Mouse (Mus musculus): ENCODE measurements around the gene Hvcn1. TPM values are rescaled to one million over a fixed set of nuclear protein-coding genes. Genes with fewer than 3 reads are reported as not detected.

Gene Hvcn1
- polyA plus RNA-seq, 1 experiment from 2014 or later, result 6.0 TPM

DNA sequence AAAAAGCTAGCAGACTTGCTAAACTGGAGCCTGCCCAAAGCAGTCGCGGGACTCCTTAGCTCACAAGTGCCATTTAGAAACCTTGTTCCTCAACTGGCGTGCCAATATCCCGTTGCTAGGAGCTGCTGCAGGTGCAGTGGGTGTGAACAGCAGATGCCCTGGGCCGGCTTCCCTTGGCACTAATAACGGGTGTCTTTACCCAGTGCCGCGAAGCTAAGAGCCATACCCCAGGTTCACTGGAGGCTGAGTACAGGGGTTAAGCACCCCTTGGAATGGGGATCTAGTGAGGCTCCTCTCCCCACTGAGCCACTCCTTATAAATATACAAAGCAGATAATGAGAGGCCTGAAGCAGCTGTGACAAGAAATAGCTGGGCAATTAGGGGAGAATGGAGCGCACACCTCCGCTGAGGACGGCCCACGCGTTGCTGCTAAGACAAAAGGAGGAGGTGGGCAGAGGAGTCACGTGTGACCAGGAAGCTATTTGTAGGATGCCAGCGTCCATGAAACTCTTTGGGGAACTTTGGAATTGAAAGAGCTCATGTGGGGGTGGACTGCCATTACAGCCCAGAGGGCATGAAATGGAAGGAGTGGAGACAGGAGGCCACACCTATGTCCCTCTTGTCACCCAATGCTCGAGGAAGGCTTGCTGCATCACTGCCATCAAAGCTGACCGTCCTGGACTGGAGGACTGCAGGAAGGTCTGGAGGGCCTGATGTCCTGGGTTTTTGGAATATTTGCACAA, 37.3 kb downstream of the Hvcn1 start:
- Histone ChIP-seq H3K4me2 (ENCODE audit: low read depth, severe bottlenecking) (no peak overlapping the region), H3K4me1 (ENCODE audit: control insufficient read depth, insufficient read depth, low read length) (no peaks in the 10 kb centered on the region), H3K27ac (replicated peaks; ENCODE audit: low read depth, low read length) (no peak overlapping the region), H3K9ac (ENCODE audit: low read length) (no peak overlapping the region), H3K9me3 (ENCODE audit: control insufficient read depth, low read length) (no peaks in the 10 kb centered on the region), H3K4me3 (ENCODE audit: low read depth, low read length) (no peak overlapping the region), H3K27me3 (ENCODE audit: control insufficient read depth, insufficient read depth, low read length) (no peaks in the 10 kb centered on the region), H3K36me3 (ENCODE audit: control insufficient read depth, insufficient read depth, low read length) (peaks cover 7% of the 10 kb centered on the region; the same call in 1 of the 2 replicates)
- DNase-seq (ENCODE audit: low spot score), result no peak
- no peak for ATAC-seq (ENCODE audit: insufficient number of reproducible peaks, low FRiP score, low TSS enrichment, low read depth)
- 87% methylated on average over 17 of the region's 17 CpGs for WGBS

DNA sequence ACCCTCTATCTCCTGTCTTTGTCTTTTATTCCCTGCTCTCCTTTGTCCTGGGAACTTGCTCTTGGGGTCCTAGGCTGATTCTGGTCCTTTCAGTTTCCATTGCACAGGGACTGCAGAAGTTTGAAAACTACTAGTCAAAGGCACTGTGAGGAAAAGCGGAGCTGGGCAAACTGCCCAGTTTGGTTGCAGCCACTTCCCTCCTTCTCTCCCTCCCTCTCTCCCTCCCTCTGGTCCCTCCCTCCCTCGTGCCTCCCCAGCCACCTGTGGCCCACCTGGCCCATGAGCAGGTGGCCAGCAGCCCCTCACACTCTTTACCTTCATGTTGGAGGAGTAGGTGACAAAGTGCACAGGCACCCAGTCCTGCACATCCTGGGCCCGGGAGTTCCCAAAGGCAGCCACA, 38.6 kb downstream of the Hvcn1 start:
- ATAC-seq (ENCODE audit: insufficient number of reproducible peaks, low FRiP score, low TSS enrichment, low read depth) (no peak), DNase-seq (ENCODE audit: low spot score) (no peak)
- H3K4me1 ChIP-seq (ENCODE audit: control insufficient read depth, insufficient read depth, low read length), result no peaks in the 10 kb centered on the region
- H3K9ac ChIP-seq (ENCODE audit: low read length), result no peak overlapping the region
- no peaks in the 10 kb centered on the region for H3K27me3 ChIP-seq (ENCODE audit: control insufficient read depth, insufficient read depth, low read length)
- no peak overlapping the region for H3K27ac ChIP-seq (replicated peaks; ENCODE audit: low read depth, low read length)
- H3K4me2 ChIP-seq (ENCODE audit: low read depth, severe bottlenecking), result no peak overlapping the region
- WGBS, result 77% methylated on average over 3 of the region's 3 CpGs
- no peaks in the 10 kb centered on the region for H3K9me3 ChIP-seq (ENCODE audit: control insufficient read depth, low read length)
- peaks cover 7% of the 10 kb centered on the region; the same call in 1 of the 2 replicates for H3K36me3 ChIP-seq (ENCODE audit: control insufficient read depth, insufficient read depth, low read length)
- H3K4me3 ChIP-seq (ENCODE audit: low read depth, low read length), result no peak overlapping the region

DNA sequence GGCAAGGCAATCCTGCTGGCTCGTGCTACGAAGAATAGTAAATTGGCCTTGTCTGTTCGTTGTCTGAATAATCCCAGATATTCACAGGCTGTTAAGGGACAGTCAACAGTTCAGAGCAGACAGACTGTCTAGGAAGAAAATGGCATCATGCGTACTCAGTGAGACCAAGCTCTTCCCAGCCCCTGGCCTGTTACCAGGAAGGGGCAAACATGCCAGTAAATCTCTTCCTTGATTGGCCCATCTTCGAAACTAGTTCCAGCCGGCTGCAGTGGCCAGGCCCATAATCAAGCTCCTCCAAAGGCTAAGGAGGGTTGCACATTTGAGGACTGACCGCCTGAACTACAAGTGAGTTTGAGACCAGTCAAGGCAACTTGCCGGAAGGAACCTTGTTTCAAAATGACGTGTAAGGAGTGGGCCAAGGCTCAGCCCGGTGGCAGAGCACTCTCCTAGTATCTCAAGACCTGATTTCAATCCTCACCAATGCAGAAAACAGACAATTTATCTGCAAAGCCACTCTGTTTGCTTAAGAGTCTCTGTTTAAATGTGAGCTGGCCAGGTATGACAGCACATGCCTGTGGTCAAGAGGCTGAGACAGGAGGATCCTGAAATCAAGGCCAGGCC, 40.1 kb downstream of the Hvcn1 start:
- Histone ChIP-seq H3K27me3 (ENCODE audit: control insufficient read depth, insufficient read depth, low read length) (no peaks in the 10 kb centered on the region), H3K4me1 (ENCODE audit: control insufficient read depth, insufficient read depth, low read length) (no peaks in the 10 kb centered on the region), H3K9ac (ENCODE audit: low read length) (no peak overlapping the region), H3K9me3 (ENCODE audit: control insufficient read depth, low read length) (no peaks in the 10 kb centered on the region), H3K4me3 (ENCODE audit: low read depth, low read length) (no peak overlapping the region), H3K36me3 (ENCODE audit: control insufficient read depth, insufficient read depth, low read length) (peaks cover 2% of the 10 kb centered on the region; the same call in 1 of the 2 replicates), H3K4me2 (ENCODE audit: low read depth, severe bottlenecking) (no peak overlapping the region), H3K27ac (replicated peaks; ENCODE audit: low read depth, low read length) (no peak overlapping the region)
- ATAC-seq (ENCODE audit: insufficient number of reproducible peaks, low FRiP score, low TSS enrichment, low read depth) (no peak), DNase-seq (ENCODE audit: low spot score) (no peak)
- WGBS, result 84% methylated on average over 10 of the region's 10 CpGs

DNA sequence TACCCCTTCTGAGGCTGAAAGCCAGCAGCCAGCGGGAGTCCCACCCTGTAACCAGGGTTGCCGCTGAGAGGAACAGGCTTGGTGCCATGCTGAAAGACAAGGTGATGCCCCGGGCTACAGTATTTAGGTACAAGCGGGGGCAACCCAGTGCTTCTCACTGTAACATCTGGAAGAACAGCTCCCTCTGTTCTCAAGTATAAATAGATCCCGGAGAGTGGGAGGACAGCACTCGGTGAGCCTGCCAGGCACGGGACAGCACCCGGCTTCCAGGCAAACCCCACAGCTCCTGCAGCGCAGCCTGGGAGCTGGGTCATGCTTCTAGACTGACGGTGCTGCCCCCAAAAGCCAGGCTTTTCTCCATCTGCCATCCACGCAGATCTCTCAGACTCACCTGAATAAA, 40.9 kb downstream of the Hvcn1 start:
- no peak overlapping the region for H3K4me3 ChIP-seq (ENCODE audit: low read depth, low read length)
- peaks cover 2% of the 10 kb centered on the region; the same call in 1 of the 2 replicates for H3K36me3 ChIP-seq (ENCODE audit: control insufficient read depth, insufficient read depth, low read length)
- H3K4me2 ChIP-seq (ENCODE audit: low read depth, severe bottlenecking), result no peak overlapping the region
- H3K9me3 ChIP-seq (ENCODE audit: control insufficient read depth, low read length), result no peaks in the 10 kb centered on the region
- no peak for DNase-seq (ENCODE audit: low spot score)
- H3K4me1 ChIP-seq (ENCODE audit: control insufficient read depth, insufficient read depth, low read length), result no peaks in the 10 kb centered on the region
- no peak overlapping the region for H3K27ac ChIP-seq (replicated peaks; ENCODE audit: low read depth, low read length)
- H3K27me3 ChIP-seq (ENCODE audit: control insufficient read depth, insufficient read depth, low read length), result no peaks in the 10 kb centered on the region
- WGBS, result 92% methylated on average over 11 of the region's 11 CpGs
- no peak overlapping the region for H3K9ac ChIP-seq (ENCODE audit: low read length)
- no peak for ATAC-seq (ENCODE audit: insufficient number of reproducible peaks, low FRiP score, low TSS enrichment, low read depth)

DNA sequence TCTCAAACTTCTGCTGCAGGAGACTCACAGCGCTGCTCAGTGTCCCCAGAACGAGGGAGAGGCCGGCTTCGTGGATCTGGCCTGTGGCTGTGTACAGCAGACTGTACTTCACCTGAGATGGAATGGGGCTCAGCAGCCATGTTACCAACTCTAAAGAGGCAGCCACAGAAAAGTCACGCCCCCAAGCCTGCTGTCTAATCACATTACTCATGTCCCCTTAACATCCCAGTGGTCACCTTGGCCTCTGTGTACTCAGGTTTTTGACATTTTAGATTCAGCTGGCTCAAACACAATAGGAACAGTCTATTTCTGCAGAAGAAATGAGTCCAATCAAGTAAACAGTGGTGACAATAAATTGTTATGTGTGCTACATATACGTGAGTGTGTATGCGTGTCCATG, 41.3 kb downstream of the Hvcn1 start:
- 94% methylated on average over 7 of the region's 7 CpGs for WGBS
- Histone ChIP-seq H3K27ac (replicated peaks; ENCODE audit: low read depth, low read length) (no peak overlapping the region), H3K4me3 (ENCODE audit: low read depth, low read length) (no peak overlapping the region), H3K4me1 (ENCODE audit: control insufficient read depth, insufficient read depth, low read length) (no peaks in the 10 kb centered on the region), H3K36me3 (ENCODE audit: control insufficient read depth, insufficient read depth, low read length) (peaks cover 2% of the 10 kb centered on the region; the same call in 1 of the 2 replicates), H3K27me3 (ENCODE audit: control insufficient read depth, insufficient read depth, low read length) (no peaks in the 10 kb centered on the region), H3K9ac (ENCODE audit: low read length) (no peak overlapping the region), H3K9me3 (ENCODE audit: control insufficient read depth, low read length) (no peaks in the 10 kb centered on the region), H3K4me2 (ENCODE audit: low read depth, severe bottlenecking) (no peak overlapping the region)
- DNase-seq (ENCODE audit: low spot score) (no peak), ATAC-seq (ENCODE audit: insufficient number of reproducible peaks, low FRiP score, low TSS enrichment, low read depth) (no peak)

DNA sequence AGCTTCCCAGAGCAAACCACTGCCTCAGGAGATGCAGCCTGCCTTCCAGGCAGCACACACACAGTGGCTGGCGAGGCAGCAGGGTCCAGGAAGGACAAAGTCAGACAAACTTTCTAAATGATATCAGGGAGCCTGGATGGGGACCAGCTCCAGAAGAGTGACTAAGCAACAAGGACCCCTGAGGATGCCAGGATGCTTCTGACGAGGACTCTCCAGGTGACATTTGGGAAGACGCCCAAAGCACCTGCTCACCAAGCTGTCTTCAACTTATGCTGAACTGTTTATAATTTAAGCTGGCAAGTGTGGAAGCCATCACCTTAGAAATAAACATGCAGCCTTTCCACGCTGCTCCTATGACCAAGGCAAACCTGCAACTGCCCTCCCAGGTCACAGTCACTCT, 42.7 kb downstream of the Hvcn1 start:
- Histone ChIP-seq H3K36me3 (ENCODE audit: control insufficient read depth, insufficient read depth, low read length) (peaks cover 2% of the 10 kb centered on the region; the same call in 1 of the 2 replicates), H3K27ac (replicated peaks; ENCODE audit: low read depth, low read length) (no peak overlapping the region), H3K9ac (ENCODE audit: low read length) (no peak overlapping the region), H3K4me2 (ENCODE audit: low read depth, severe bottlenecking) (no peak overlapping the region), H3K4me3 (ENCODE audit: low read depth, low read length) (no peak overlapping the region), H3K27me3 (ENCODE audit: control insufficient read depth, insufficient read depth, low read length) (no peaks in the 10 kb centered on the region), H3K9me3 (ENCODE audit: control insufficient read depth, low read length) (no peaks in the 10 kb centered on the region), H3K4me1 (ENCODE audit: control insufficient read depth, insufficient read depth, low read length) (no peaks in the 10 kb centered on the region)
- no peak for ATAC-seq (ENCODE audit: insufficient number of reproducible peaks, low FRiP score, low TSS enrichment, low read depth)
- DNase-seq (ENCODE audit: low spot score), result no peak
- WGBS, result 79% methylated on average over 4 of the region's 4 CpGs

DNA sequence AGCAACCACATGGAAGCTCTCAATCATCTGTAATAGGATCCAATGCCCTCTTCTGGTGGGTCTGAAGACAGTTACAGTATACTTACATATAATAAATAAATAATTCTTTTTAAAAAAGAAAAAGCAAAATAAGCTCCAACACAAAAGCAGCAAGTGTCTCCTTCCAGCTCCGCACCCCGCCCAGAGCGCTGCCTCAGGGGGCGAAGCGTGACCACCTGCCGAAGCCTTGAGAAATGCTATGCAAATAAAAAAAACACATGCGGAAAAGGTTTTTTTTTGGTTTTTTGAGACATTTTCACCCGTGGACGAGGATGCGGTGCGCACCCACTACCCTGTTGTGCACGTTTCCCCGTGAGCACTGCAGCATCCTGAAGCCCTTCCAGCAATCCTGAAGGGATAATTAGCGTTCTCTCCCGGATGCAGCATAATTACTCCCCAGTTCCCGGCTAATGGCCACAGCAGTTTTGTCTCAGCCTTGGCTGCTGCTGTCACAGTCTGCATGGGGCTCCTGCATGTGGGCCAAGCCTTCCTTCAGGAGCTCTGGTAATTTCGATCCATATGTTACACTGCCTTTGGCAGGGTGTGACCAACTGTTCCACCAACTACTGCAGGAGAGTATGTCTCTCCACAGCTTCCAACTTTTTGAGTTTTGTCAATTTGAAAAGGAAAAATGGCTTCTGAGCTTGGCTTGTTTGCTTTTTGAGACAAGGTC, 45.4 kb downstream of the Hvcn1 start:
- H3K27ac ChIP-seq (replicated peaks; ENCODE audit: low read depth, low read length), result no peak overlapping the region
- H3K9ac ChIP-seq (ENCODE audit: low read length), result no peak overlapping the region
- DNase-seq (ENCODE audit: low spot score) (no peak), ATAC-seq (ENCODE audit: insufficient number of reproducible peaks, low FRiP score, low TSS enrichment, low read depth) (no peak)
- peaks cover 10% of the 10 kb centered on the region; the same call in 1 of the 2 replicates for H3K36me3 ChIP-seq (ENCODE audit: control insufficient read depth, insufficient read depth, low read length)
- H3K27me3 ChIP-seq (ENCODE audit: control insufficient read depth, insufficient read depth, low read length), result no peaks in the 10 kb centered on the region
- H3K4me1 ChIP-seq (ENCODE audit: control insufficient read depth, insufficient read depth, low read length), result no peaks in the 10 kb centered on the region
- no peak overlapping the region for H3K4me3 ChIP-seq (ENCODE audit: low read depth, low read length)
- H3K4me2 ChIP-seq (ENCODE audit: low read depth, severe bottlenecking), result no peak overlapping the region
- 79% methylated on average over 17 of the region's 17 CpGs for WGBS
- no peaks in the 10 kb centered on the region for H3K9me3 ChIP-seq (ENCODE audit: control insufficient read depth, low read length)

DNA sequence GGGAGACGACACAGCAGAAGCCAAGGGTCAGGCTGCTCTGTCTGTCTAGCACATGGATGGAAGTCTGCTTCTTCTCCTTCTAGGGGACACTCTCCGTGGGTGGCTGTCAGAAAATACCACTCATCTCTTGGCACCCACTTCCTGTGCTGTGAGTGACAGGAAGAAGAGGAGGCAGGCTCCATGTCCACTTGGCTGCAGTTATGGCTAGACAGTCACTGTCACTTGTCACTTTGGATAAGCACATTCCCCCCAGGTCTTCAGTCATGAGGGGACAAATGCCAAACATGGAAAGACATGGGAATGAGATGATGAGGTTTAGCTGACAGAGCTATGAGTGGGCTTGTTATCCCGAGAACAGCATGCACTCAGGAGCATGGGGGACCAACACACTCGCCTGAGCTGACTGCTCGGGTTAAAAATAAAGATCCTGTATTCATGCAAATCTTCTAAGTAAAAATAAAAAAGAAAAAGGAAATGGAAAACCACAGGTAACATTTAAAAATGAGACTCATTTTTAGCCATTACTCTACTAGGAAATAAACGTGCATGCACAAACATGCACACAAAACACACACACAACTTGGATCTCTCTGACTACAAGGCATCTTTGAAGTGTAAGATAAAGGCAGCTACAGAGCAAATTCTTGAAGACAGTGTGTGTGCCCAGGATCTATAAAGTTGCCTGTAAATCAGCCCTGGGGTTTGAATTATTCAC, 51.6 kb downstream of the Hvcn1 start:
- H3K9me3 ChIP-seq (ENCODE audit: control insufficient read depth, low read length), result no peaks in the 10 kb centered on the region
- H3K36me3 ChIP-seq (ENCODE audit: control insufficient read depth, insufficient read depth, low read length), result peaks cover 10% of the 10 kb centered on the region; the same call in 1 of the 2 replicates
- WGBS, result 82% methylated on average over 6 of the region's 6 CpGs
- no peak overlapping the region for H3K9ac ChIP-seq (ENCODE audit: low read length)
- no peaks in the 10 kb centered on the region for H3K4me1 ChIP-seq (ENCODE audit: control insufficient read depth, insufficient read depth, low read length)
- H3K4me2 ChIP-seq (ENCODE audit: low read depth, severe bottlenecking), result no peak overlapping the region
- no peaks in the 10 kb centered on the region for H3K27me3 ChIP-seq (ENCODE audit: control insufficient read depth, insufficient read depth, low read length)
- no peak overlapping the region for H3K27ac ChIP-seq (replicated peaks; ENCODE audit: low read depth, low read length)
- H3K4me3 ChIP-seq (ENCODE audit: low read depth, low read length), result no peak overlapping the region
- no peak for ATAC-seq (ENCODE audit: insufficient number of reproducible peaks, low FRiP score, low TSS enrichment, low read depth)
- no peak for DNase-seq (ENCODE audit: low spot score)

Measured in limb, embryonic 11.5 days (tissue).